10 mouse cellular contexts compared by ENCODE assay signal in the genomic region with DNA sequence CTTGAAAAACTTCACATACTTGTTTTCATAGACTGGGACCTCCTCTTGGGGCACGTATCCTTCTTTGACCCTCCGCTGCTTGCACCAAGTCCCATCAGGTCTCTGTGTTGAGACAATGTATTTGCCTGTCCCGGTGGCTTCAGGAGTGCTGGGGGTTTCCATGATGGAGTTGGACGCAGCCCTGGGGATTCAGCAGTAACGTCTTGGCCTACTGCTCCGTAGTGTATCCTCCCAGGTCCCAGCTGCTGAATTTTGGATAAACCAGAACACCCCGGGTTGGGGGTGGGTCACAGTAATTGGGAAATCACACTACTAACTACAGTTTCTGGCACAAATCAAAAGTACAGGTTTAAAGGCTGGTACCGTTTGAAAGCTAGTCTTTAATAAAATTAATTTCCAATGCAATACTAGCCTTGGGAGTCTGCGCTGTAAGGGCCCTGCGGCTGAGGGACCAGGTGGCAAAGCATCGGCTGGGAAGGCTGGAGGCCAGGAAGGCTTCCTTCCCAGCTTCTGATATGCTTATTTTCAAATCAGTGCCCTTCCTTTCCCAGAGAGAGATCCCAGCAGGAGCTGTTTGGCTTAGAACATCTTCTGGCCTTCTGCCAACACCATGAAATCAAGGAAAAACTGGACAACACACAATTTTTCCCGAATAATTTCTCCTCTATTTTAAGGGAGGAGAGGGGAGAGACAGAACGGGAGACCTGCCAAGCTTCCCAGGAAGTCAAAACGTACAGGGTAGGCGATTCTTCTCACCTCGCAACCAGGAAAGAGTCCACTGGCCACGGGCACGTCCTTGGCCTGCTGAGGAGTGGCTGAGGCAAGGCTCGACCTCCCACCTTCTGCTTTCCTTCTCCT. TPM values are rescaled to one million over a fixed set of nuclear protein-coding genes. Genes with fewer than 3 reads are reported as not detected.
DNase-seq lines count a peak whose midpoint lies in the region; ATAC-seq and TF ChIP-seq lines count a peak whose summit lies in the region.
"Had no signal": no experiment of that assay in that cellular context is flagged by ENCODE, and none has a peak within 500 bp of the region (broad histone marks: within the 10 kb centered on the region; RNA-seq: fewer than 3 reads in every experiment).

No protein-coding gene starts in this region.

- H3K9ac ChIP-seq in heart, embryonic 12.5 days = no peak overlapping the region
- 0 out of 2 replicates have a peak overlapping the region, but pooled peaks have one; percentile 3 for H3K9ac ChIP-seq in liver, adult 2 months (ENCODE audit: low read depth, low read length)
- no peak overlapping the region for H3K9ac ChIP-seq in liver, postnatal 0 days (replicated peaks)
- H3K9ac ChIP-seq: lung, embryonic 15.5 days had no signal

- 0 out of 2 replicates have a peak, but pooled peaks cover 9% of the 10 kb centered on the region for H3K4me1 ChIP-seq in heart, embryonic 12.5 days (replicated peaks)
- peaks cover 12% of the 10 kb centered on the region for H3K4me1 ChIP-seq in liver, adult 2 months (ENCODE audit: control insufficient read depth, insufficient read depth, low read length)
- 0 out of 2 replicates have a peak, but pooled peaks cover 5% of the 10 kb centered on the region for H3K4me1 ChIP-seq in liver, postnatal 0 days (ENCODE audit: insufficient read depth)

- no peak for TF ChIP-seq POLR2A in liver, adult 2 months (IDR thresholded peaks at IDR 0.05; ENCODE audit: extremely low read depth, insufficient read depth, low read length)
- no peak for TF ChIP-seq POLR2A in brain, embryonic 14.5 days (IDR thresholded peaks at IDR 0.05; ENCODE audit: borderline replicate concordance, extremely low read depth, insufficient read depth, insufficient read length, poor library complexity, severe bottlenecking)

- WGBS in heart, embryonic 12.5 days = 70% methylated on average over 19 of the region's 19 CpGs
- 54% methylated on average over 19 of the region's 19 CpGs for WGBS in liver, adult 2 months
- 75% methylated on average over 19 of the region's 19 CpGs for WGBS in liver, postnatal 0 days (ENCODE audit: insufficient replicate concordance)

- DNase-seq in heart, adult 11 months = peak; percentile 96
- DNase-seq in liver, adult 2 months (ENCODE audit: extremely low read depth, low read depth, low spot score) = peak; percentile 46
- no peak for DNase-seq in liver, postnatal 0 days
- DNase-seq in brain, embryonic 14.5 days (ENCODE audit: low read depth) = peak; percentile 61
- DNase-seq in cerebellum, adult 9-11 months = peak; percentile 94
- no peak for DNase-seq in c-Kit-positive CD71-positive TER-119-positive erythroid progenitor cells, embryonic 14.5 days (ENCODE audit: low spot score)
- no peak for DNase-seq in urinary bladder, postnatal 10 days (ENCODE audit: low spot score)
- DNase-seq: thymus, adult 2 months had no signal

- ATAC-seq in heart, embryonic 12.5 days (ENCODE audit: insufficient number of reproducible peaks, low FRiP score) = no peak
- no peak for ATAC-seq in liver, postnatal 0 days

- H3K9me3 ChIP-seq in heart, embryonic 12.5 days (replicated peaks) = no peaks in the 10 kb centered on the region
- no peaks in the 10 kb centered on the region for H3K9me3 ChIP-seq in liver, postnatal 0 days (ENCODE audit: low read length)
- H3K9me3 ChIP-seq: lung, embryonic 15.5 days had no signal

- H3K79me2 ChIP-seq in liver, adult 2 months (ENCODE audit: control insufficient read depth, insufficient read depth, low read length) = peaks cover 49% of the 10 kb centered on the region

- no peak overlapping the region for H3K4me3 ChIP-seq in heart, embryonic 12.5 days
- no peak overlapping the region for H3K4me3 ChIP-seq in liver, adult 2 months (ENCODE audit: insufficient read depth, low read depth, low read length)
- H3K4me3 ChIP-seq in liver, postnatal 0 days (ENCODE audit: low read depth, low read length) = no peak overlapping the region
- H3K4me3 ChIP-seq: lung, embryonic 15.5 days had no signal

- no peak overlapping the region for H3K27ac ChIP-seq in heart, embryonic 12.5 days (ENCODE audit: poor library complexity, severe bottlenecking)
- peak overlapping the region; percentile 7; the same call in 1 of the 2 replicates for H3K27ac ChIP-seq in liver, adult 2 months (replicated peaks; ENCODE audit: insufficient read depth, low read depth, low read length)
- no peak overlapping the region for H3K27ac ChIP-seq in liver, postnatal 0 days (ENCODE audit: low read depth)
- H3K27ac ChIP-seq: lung, embryonic 15.5 days had no signal

- H3K27me3 ChIP-seq in heart, embryonic 12.5 days (replicated peaks) = no peaks in the 10 kb centered on the region
- H3K27me3 ChIP-seq in liver, adult 2 months (ENCODE audit: control insufficient read depth, insufficient read depth, low read length) = no peaks in the 10 kb centered on the region
- no peaks in the 10 kb centered on the region for H3K27me3 ChIP-seq in liver, postnatal 0 days (ENCODE audit: insufficient read depth, low read length)
- H3K27me3 ChIP-seq: lung, embryonic 15.5 days had no signal

- no peaks in the 10 kb centered on the region for H3K36me3 ChIP-seq in heart, embryonic 12.5 days
- H3K36me3 ChIP-seq in liver, adult 2 months (ENCODE audit: control insufficient read depth, insufficient read depth, low read length) = peaks cover 17% of the 10 kb centered on the region
- peaks cover 6% of the 10 kb centered on the region for H3K36me3 ChIP-seq in liver, postnatal 0 days (replicated peaks; ENCODE audit: insufficient read depth, low read length)
- H3K36me3 ChIP-seq: lung, embryonic 15.5 days had no signal

- H3K4me2 ChIP-seq in heart, embryonic 12.5 days = no peak overlapping the region
- no peak overlapping the region for H3K4me2 ChIP-seq in liver, postnatal 0 days (ENCODE audit: low read depth, low read length)
- H3K4me2 ChIP-seq: lung, embryonic 15.5 days had no signal

- no peak for TF ChIP-seq EP300 in liver, postnatal 0 days (IDR thresholded peaks at IDR 0.05; ENCODE audit: low read depth)

- TF ChIP-seq CTCF in liver, adult 2 months (IDR thresholded peaks at IDR 0.05; ENCODE audit: low read depth, low read length) = no peak
- no peak for TF ChIP-seq CTCF in liver, postnatal 0 days (IDR thresholded peaks at IDR 0.05; ENCODE audit: low read depth)
- no peak for TF ChIP-seq CTCF in brain, embryonic 14.5 days (IDR thresholded peaks at IDR 0.05; ENCODE audit: borderline replicate concordance, extremely low read depth, insufficient read depth, insufficient read length)

RNA-seq across cellular contexts. Expression of gene Tmem56, which starts 32.1 kb away (rescaled TPM):
- 1.4 and 2.3 TPM in 2 replicates for polyA plus RNA-seq in heart, embryonic 12.5 days (2016; fragmentation: Nextera tagmentation; extraction: Ambion mirVana)
- 130 and 150 TPM in 2 replicates for total RNA-seq in liver, adult 2 months (2014; rRNA removed)
- 24.1 and 27.2 TPM in 2 replicates for polyA plus RNA-seq in liver, adult 2 months (2012; rRNA removed)
- polyA plus RNA-seq in liver, postnatal 0 days (2015; fragmentation: Nextera tagmentation; extraction: Ambion mirVana) = 21.9 and 24.1 TPM in 2 replicates
- 2.3 and 2.5 TPM in 2 replicates for polyA plus RNA-seq in brain, embryonic 14.5 days (2012; rRNA removed)

RNA-seq across cellular contexts. Expression of gene Alg14, which starts 40.8 kb away (rescaled TPM):
- polyA plus RNA-seq in heart, embryonic 12.5 days (2016; fragmentation: Nextera tagmentation; extraction: Ambion mirVana) = 36.4 and 39.5 TPM in 2 replicates
- total RNA-seq in liver, adult 2 months (2014; rRNA removed) = 12.6 and 14.3 TPM in 2 replicates
- polyA plus RNA-seq in liver, adult 2 months (2012; rRNA removed) = 23.4 and 24.3 TPM in 2 replicates
- polyA plus RNA-seq in liver, postnatal 0 days (2015; fragmentation: Nextera tagmentation; extraction: Ambion mirVana) = 20.1 and 21.3 TPM in 2 replicates
- 16.0 and 16.9 TPM in 2 replicates for polyA plus RNA-seq in brain, embryonic 14.5 days (2012; rRNA removed)

Comparison
In these comparisons a context has a peak if more than half of its experiments do, and no peak if none do; other contexts are left out.
1. DNase-seq: peak in heart, adult 11 months (single experiment), liver, adult 2 months (single experiment), brain, embryonic 14.5 days (single experiment) and cerebellum, adult 9-11 months (single experiment); none in liver, postnatal 0 days (single experiment), c-Kit-positive CD71-positive TER-119-positive erythroid progenitor cells, embryonic 14.5 days (single experiment) and urinary bladder, postnatal 10 days (single experiment).